Mouse (Mus musculus): ENCODE results near the gene Mfsd13b.
A peak's percentile ranks its signal among the peaks of the same experiment; 100 is the strongest.
"Not testable (repeated sequence)": the region's sequence is repeated elsewhere in the genome, so short reads cannot be mapped to it uniquely, and the experiment has no call there.

The Mfsd13b gene

DNA sequence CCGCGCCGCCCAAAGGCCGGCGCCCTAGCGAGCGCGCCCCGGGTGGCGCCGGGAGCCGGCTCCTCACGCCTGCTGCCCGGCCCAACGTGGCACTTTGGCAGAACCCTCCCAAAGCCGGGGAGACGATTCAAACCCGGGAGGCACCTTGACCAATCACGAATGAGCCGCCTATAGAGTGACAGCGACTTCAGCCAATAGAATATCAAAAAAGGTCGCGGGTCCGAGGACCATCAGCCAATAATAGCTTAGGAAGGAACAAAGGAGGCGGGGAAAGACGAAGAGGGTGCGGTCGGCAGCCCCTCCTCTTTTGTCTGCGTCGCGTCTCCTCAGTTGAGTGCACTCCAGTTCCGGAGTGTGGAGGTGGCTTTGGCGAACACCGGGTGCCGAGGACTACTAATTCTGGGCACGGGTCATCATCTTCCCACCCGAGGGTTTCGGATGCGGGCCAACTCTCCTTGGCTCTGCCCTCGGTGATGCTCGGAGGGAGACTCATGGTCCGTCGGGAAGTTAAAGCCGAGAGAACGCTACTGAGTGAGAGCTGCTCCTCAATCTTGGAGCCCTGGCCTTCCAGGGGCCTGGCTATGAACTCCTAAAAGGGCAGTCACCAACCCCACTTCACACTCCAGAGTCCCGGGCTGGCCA, at the start of gene Mfsd13b, which contains the start of gene Cdr2:
Gene Mfsd13b (plus strand): TSS at position 310 of the 642 bp plus-strand sequence.
Gene Cdr2 (minus strand): TSS at position 113 of the 642 bp plus-strand sequence.
- DNase-seq: peak; percentile 97 to 98

DNA sequence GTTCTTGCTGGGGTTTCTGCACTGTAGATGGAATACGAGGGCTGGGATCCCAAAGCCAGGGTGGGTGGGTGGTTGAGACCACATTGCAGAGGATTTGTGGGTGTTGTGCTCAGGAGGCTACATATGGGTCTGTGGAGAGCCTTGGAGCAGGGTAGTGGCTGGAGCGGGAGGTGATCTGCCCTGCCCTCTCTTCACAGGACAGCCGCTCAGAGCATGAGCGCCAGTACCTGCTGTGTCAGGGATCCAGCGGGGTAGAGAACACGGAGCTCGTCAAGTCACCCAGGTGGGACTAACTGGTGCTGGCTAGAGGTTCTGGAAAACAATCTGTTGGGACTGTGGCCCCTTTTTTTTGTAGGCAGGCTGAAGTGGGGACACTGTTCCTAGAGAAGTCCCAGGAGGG, 49.2 kb upstream of the Mfsd13b start:
- no peak for DNase-seq

DNA sequence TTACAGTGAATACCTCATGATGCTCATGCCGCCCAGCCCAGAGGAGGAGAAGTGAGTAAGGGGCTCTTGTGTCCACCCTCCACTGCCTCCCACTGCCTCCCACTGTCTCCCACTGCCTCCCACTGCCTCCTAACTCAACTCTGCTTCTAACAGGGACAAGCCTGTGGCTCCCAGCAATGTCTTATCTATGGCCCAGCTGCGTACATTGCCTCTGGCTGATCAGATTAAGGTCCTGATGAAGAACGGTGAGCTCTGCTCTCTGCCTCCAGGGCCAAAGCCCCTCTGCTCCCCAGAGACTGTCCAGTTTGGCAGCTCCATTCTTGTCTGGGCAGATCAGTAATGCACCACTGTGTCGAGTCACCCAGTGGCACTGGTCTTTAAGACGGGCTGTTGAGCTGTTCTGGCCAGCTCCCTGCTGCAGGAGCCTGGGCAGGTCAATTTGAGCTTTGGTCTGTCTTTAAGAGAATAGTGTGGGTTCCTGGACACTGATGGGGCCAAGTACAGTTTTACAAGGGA, 48.6 kb upstream of the Mfsd13b start:
- no peak for DNase-seq

DNA sequence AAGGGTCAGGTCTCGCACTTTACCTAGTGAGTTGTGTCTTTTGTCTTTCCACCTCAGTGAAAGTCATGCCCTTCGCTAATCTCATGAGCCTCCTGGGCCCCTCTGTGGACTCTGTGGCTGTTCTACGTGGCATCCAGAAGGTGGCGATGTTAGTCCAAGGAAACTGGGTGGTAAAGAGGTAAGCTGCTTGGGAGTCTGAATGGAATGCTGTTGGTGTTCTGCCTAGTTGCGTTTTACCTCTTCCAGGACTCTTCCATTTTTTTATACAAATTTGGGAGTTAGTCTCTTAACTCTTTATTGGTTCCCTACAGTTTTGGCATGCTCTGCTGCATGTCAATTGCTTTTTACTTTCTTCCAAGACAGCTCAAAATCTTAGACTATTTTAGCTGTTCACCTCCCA, 47.6 kb upstream of the Mfsd13b start:
- DNase-seq: peak; percentile 30 to 51

DNA sequence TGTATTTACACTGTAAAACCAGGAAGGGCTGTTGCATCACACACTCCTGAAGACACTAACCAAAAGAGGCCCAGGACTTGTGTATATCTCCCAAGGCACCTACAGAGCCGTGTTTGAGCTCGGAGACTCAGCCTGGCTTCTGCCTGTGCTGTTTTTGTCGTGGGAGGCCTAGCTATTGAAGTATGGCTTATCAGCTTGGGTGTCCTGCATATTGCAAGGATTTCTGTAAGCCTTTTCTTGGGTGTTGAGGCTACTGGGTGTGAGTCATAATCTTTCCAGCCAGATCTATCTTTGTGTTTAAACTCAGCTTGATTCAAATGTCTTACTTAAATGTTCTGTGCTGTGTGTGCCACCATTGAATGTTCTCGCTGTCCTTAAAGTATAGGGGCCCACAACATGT, 45.8 kb upstream of the Mfsd13b start:
- DNase-seq: no peak

DNA sequence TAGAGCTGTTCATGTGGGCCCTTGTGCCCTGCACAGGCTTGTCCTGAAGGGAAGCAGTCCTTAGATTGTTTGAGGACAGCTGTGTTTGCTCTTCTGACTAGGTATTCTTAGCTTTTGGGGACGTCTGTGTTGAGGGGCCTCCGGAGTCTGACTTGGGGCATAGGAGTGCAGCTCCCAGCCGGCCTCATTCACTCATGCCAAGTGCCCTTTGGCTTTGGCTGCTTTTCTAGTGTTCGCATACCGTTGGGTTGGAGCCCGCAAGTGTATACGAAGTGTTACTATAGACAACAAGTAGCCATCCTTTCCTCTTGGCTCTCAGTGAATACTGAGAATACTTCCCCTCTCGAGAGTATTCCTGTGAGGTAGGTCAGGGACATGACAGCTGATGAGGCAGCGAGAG, 44.1 kb upstream of the Mfsd13b start:
- DNase-seq: no peak

DNA sequence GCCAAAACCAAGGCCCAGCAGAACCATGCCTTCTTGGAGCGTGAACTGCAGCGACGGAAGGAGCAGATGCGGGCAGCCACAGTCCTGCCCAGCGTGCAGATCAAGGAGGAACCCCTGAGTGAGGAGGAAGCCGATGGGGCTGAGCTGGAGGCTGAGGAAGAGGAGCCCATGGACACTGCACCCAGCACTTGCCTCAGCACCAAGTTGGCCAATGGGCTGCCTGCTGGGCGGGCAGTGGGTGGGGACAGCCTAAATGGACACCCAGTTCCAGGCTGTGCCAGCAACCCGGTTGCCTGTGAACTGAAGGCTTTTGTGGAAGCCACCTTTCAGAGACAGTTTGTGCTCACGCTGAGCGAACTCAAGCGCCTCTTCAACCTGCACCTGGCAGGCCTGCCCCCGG, 42.0 kb upstream of the Mfsd13b start:
- DNase-seq: no peak

DNA sequence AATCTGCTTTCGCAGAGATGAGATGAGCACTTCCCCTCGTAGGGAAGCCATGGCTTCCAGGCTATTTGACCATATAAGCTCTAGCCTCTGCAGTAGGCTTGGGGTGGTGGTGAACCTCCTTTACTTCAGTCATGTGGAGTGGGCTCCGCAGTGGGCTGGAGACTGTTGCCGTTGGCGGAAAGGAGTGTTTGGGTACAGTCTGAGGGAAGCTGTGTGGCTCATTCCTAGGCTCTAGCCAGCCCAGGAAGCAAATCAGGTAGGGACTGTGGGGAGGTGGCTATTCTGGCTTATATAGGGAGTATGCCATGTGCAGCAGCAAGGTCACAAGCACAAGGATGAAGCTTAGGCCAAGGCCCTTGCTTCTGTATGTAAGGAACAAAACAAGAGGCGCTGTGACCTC, 41.1 kb upstream of the Mfsd13b start:
- no peak for DNase-seq

DNA sequence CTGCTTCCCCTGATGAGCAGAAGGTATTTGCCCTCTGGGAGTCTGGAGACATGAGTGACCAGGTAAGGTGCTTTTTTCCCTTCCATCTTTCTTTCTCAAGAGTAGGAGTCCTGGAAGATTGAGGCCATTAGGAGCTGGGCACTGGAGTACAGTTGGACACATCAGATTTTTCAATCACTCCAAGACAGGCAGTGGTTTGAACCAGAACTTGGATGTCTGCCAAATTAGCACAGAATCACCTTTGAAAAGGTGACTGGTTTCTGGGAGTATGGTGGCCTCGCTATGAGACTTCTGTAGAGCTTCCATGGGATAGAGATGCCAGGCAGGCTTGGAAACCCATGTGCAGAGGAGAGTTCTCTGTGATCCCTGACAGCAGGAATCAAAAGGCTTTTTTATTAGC, 39.8 kb upstream of the Mfsd13b start:
- no peak for DNase-seq

DNA sequence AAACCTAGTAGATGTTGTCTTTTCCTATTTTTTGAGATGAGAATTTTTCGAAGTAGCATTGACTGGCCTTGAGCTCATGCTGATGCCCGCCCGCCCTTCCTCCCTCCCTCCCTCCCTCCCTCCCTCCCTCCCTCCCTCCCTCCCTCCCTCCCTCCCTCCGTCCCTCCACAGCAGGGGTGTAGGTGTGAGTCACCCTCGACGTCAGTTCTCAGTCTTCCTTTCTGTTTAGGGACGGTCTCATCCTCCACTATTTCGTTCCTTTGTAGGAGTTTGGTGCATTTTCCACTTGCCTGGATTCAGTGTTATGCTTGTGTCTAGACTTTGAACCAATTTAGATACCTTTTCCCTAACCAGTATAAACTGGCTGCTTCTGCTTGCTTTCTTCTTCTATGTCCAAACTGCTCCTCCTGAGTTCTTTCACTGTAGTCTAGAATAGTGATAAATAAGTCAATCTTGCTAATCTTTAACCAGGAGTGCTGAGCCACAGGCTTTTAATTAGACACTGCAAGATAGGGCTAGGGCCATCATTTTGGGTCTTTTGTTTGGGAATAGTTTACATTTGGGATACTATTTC, 38.3 kb upstream of the Mfsd13b start:
- DNase-seq: no peak

DNA sequence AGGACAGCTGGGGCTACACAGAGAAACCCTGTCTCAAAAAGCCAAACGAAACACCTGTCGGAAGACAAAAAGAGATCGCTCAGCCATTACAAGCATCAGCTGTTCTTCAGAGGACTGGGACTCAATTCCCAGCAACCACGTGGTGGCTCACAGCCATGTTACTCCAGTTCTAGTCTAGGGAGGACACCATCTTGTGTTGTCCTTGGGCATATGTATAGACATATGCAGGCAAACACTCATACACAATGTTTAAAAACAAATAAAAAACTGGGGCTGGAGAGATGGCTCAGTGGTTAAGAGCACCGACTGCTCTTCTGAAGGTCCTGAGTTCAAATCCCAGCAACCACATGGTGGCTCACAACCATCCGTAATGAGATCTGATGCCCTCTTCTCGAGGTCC, 28.7 kb upstream of the Mfsd13b start:
- not testable (repeated sequence) for DNase-seq

DNA sequence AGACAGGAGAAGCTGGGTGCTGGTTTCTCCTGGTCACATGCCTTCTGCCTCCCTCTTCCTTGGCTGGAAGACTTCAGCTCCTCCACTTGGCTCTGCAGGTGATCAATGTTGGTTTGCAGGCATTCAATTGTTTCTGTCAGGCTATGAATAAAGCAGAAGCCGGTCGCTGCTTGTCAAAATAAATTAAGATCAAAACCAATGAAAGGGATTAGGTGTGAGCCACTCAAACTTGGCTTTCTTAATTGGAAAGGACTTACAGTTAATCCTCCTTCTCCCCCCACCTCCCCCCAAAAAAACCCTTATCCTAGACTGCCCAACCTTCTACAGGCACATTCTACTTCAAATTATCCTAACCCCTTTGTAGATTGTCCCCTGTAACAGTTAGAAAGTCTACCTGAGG, 22.2 kb upstream of the Mfsd13b start:
- DNase-seq: no peak

DNA sequence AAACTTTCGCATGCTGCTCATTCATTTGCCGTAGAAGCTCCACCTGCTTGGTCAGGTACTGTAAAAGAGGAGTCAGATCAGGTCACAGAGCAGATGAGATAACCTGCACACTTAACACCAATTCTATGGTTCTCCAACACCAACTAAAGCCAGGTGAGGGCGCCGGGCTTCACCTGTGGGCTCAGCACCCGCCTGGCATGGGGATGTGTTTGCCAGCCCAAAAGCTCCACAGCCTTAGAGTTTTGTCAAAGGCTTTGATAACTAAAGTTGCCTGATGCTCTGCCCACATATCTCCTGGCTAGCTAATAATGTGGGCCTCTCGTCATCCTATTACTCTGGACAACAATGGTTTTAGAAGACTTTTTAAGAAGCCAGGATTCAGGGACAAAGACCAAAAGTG, 21.7 kb upstream of the Mfsd13b start:
- DNase-seq: no peak

DNA sequence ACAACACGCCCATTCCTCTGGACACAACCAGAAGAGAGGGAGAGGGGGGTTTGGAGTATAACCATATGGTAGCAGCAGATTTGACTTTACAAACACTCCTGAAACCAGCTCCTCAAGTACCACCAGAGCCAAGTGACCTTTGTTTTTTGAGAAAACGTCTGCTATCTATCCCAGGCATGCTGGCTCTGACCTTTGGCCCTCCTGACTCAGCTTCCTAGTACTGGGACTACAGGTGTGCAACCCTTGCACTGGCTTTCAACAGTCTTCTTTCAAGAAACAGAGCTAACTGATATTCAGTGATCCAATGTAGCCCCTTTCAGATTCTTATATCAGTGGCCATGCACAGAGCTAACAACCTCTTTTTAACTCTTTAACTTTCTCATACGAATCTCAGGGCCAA, 20.4 kb upstream of the Mfsd13b start:
- no peak for DNase-seq

DNA sequence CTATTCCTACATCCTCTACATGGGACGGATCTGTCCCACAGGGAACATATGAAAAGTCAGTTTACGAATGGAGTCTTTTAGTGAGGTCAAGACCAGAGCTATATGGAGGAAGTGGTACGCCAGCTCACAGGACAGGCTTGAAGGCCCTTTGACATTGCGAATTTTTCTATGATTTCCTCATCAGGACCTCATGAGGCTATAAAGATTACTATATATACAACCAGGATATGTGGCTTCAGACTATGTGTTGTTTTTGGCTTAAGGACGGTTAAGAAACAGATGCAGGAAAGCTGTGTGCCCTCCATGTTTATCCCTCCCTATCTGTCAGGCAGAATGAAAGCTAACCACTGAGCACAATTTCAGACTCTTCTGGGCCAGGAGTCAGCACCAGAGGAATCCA, 19.2 kb upstream of the Mfsd13b start:
- DNase-seq: no peak

DNA sequence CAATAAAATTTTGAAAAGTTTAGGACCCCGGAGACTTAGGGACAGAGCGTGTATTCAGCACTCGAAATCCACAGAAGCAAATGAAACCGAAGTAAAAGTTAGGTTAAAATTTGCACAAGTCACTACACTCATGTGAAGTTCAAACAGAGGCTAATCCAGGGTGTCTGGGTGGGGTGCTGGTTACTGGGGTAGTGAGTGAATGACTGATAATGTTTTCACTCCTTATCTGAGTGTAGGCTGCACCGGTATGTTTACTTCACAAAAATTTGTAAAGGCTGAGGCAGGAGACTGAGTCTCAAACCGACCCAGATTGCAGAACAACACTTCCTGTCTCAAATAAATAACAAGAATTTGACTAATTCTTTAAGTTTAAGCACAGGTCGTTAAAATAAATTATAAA, 13.1 kb upstream of the Mfsd13b start:
- DNase-seq: no peak

DNA sequence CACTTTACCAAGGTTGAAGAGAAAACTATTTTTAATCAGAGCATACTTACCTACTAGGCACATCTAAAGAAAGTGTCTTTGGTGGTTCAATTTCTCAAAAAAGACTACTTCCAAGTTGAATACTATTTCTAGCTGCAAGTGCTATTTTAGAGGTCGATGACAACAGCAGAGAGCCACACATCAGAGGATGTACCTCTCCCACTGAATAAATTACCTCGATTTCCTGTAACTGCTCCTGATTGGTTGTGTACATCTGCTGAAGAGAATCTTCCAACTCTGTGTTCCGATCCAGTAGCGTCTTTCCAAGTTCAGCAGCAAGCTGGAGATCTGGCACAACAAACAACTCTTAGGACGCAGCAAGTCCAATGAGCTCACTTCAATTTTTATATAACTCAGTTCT, 12.2 kb upstream of the Mfsd13b start:
- no peak for DNase-seq

DNA sequence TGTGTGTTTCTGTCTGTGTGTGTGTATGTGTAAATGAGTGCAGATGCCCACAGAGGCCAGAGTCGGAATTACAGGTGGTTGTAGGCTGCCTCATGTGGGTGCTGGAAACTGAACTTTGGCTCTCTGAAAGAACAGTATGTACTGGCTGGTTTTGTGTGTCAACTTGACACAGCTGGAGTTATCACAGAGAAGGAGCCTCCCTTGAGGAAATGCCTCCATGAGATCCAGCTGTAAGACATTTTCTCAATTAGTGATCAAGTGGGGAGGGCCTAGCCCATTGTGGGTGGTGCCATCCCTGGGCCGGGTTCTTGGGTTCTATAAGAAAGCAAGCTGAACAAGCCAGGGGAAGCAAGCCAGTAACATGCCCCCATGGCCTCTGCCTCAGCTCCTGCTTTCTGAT, 9.8 kb upstream of the Mfsd13b start:
- not testable (repeated sequence) for DNase-seq

DNA sequence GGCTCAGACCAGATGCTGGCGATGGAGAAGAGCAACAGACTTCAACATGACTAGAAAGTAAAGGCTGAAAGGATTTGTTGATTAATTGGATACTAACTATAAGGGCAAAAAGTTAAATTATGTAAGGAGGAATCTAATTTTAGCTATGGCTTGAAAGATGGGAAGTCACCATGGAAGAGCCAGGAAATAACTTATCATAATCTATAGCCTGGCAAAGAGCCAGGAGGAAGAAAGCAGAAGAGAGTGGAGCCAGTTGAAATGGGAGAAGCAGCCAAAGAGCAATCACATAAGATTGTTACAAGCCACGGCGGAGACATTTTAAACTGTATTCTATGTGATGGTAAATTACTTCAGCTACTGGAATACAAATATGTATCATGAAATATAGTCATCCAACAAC, 8.3 kb upstream of the Mfsd13b start:
- DNase-seq: no peak

DNA sequence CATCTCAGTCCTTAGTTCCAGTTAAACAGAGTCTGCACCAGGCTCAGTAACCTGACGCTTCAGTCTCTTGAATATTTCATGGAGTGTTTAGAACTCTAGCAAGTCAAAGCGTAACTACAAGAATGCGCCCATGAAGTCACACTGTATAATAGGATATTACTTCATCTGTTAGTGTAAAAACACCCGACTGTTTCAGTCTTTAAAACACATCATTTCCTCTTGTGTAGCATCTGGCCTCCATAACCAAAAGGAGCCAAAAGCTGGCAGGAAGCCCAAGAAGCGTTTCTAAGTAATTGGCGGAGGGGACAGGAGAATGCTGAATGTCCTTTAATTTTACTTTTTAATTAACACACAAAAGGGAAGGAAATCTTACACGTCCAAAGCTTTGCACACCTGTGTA, 5.2 kb upstream of the Mfsd13b start:
- DNase-seq: peak; percentile 35 to 64

DNA sequence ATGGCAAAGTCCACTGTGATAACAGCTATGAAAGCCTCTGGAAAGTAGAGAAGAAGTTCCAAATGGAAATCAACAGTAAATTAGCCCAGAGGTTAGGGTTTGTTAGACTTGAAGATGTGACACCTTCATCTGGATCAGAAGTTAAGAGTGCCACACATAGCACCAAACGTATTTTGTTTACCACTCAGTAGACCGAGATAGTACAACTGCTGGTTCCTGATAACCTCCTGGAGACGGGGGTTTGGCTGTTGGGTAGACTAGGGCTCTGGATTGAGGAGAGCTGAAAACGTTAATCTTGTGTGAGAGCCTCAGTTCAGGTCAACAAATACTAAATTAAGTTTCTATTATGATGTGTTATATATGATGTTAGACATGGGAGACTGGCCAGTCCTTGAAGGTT, 2.3 kb upstream of the Mfsd13b start:
- DNase-seq: no peak

DNA sequence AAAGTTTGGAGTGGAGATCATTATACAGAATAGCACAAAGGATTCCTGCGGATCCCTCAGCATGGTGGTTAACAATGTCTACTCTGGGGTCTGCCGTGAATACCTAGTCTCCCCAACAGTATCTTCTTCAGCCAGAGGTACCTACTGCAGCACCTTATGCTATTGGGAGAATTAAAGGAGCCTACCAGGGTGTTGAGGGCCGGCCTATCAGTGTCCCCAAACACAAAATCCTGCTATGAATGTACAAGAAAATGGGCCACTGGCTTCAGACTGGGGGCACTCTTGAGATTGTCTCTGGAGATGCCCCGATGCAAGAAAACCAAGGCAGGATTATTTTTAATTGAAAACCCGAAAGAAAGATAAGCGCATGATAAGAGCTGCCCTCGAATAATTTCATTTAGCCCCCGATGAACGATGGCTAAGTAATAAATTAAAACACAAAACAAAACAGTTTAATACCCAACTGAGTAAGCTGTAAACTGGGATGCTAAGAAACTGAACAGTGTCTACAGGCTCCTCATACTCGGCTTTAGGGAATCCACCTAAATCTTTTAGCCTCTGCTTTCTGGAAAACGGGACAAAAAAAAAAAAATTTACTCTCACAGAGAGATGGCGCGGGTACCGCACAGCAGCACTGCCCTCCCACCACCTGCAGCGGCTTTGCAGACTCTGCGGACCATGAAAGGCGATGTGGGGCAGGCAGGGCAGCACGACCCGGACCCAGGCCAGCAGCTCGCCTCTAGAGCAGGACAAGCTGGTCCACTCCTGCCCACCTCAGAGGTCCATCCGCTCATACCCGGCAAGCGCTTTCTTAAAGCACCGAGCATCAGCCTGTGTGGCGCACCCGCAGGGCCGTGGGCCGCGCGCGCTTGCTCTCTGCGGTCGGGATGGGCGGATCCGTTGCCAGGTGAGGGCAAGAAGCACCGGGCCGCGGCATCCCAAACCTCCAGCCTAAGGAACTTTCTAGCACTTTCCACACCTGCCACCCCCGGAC, 1.1 kb upstream of the Mfsd13b start:
- DNase-seq: peak; percentile 43 to 47

DNA sequence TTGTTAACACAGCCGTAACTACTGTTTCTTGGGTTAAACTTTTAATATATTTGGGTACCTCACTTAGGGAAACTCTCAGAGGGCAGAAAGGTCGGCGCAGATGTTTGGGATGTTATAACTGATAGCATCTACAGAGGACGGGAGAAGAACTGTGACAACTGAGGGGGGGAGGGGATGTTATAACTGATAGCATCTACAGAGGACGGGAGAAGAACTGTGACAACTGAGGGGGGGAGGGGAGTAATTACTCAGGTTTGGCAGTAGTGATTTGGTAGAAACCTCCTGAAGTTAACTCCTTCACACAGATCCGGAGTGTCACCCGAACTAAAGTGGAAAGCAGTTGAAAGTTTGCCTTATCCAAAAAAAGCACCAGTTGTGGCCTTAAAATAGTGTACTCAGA, 659 bp downstream of the Mfsd13b start:
- DNase-seq: no peak

DNA sequence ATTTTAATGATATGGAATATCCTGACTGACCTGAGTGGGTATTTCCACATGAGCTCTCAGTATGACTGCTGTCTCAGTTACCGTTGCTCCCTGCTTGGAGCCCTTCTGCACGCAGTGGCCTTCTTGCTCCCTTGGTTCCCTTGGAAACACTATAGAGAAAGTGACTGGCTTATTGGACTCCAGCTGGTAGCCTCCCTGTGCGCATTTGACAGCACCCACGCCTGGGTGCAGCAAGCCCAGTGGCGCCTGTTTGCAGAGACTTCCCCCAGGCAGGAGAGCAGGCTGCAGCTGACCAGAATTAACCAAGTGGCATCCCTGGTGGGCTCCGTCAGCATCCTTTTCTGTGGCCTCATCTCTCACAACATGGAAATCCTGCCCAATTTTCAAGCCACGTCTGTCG, 8.9 kb downstream of the Mfsd13b start:
- DNase-seq: no peak
